Mouse (Mus musculus) heart, adult 11 months (tissue): ENCODE results near the gene Polr2e.
A peak's percentile ranks its signal among the peaks of the same experiment; 100 is the strongest.

Source experiments
- DNase-seq: peaks from one replicate; pipeline ENCODE4 v3.0.0; 2022

The Polr2e gene

DNA sequence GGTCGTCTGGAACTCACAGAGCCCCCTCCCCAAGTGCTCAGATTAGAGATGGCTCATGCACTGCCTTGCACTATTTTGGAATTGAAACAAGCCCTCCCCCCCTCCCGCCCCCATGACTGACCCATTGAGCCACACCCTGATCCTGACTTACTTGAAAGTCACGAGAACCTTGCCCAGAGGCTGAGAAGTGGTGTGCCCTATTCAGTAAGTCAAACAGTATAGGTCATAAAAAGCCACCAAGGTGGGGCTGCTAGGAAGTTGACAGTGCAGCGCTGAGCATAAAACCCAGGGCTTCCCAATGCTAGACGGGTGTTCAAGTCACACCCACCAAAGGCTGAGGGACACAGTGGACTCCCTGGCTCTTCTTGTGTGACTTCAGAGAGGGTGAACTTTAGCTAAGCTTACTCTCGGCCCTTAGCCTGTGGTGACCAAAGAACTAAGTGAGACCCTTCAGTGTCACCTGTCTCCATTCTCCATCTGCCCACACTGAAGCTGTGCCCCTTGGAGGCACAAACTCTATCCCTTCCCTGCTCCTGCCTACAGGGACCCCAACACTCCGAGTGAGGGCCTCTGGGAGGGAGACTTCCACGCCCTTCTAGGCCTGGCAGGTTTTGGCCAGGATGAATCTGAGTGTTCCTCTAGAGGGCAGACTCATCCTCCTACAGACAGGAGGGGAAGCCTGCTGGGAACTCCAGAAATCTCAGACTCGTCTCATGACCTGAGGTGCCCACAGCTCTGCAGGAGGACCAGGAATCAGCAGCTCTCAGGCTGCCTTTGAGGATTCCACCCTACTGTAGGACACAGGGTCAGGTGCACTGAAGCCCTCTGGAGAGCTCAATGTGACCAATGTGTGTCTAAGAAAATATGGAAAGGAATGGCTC, 5.8 kb downstream of the Polr2e start:
- DNase-seq, result peak; percentile 96

DNA sequence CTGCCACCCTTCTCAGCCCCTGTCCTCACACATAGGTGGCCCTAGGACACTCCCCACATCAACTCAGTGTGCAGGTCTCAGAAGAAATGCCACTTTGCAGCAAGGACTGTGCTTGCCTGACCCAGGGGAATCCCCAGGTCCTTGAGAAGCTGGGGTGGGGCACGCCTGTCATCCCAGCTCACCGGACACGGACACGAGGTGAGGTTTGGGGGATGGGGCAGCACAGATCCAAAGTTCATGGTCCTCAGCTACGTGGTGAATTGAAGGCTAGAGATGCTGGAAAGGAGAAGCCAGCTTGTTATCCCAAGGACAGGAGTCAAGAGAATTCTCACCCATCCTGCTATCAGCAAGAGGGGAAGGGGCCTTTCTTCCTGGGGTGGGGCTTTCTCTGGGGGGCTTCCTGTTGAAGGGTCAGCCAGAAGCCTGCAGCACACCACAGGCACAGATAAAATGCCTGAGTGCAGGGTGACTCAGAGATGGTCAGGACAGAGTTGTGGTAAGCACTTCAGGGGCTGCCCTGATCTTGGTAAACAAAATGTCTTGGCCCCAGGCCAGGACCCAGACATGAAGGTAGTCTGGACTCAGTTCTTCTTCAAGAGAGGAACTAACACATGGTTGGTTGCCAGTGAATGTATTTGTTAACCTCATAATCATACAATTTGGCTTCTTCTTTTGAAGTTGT, 6.7 kb downstream of the Polr2e start:
- DNase-seq, result peak; percentile 98

DNA sequence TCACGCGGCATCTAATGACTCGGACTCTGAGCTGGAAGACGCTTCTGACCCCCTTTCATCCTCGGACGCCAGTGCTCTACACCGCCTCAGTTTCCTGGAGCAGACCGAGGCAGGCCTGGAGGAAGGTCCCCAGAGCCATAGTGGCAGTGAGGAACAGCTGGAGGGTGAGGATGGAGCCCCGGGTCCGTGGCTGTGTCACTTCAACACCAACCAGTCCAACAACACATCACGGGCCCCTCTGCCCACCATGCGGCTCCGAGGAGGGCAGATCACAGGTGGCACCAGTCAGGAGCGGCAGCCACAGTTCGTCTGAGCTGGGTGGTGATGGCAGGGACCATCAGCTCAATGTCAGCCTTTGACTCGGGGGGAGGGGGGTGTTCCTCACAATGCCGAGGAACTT, 8.9 kb downstream of the Polr2e start:
- DNase-seq, result peak; percentile 91

DNA sequence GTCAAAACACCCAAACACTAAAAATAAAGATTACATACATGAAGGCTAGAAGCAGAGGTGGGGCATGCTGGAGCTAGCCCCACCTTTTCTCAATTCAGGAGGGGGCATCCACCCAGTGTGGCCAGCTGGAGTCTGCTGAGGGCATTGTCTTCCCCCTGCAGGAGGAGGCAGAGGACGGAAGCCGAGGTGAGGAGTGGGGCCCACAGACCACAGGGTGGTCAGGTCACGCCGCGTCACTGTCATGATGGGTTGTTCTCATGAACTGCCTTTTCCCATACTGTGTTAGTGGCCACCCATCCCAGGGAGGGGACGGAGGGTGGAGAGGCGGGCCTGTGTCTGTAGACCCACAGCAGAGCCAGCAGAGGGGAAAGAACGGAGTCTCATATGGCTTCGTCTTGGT, 9.4 kb downstream of the Polr2e start:
- no peak for DNase-seq

DNA sequence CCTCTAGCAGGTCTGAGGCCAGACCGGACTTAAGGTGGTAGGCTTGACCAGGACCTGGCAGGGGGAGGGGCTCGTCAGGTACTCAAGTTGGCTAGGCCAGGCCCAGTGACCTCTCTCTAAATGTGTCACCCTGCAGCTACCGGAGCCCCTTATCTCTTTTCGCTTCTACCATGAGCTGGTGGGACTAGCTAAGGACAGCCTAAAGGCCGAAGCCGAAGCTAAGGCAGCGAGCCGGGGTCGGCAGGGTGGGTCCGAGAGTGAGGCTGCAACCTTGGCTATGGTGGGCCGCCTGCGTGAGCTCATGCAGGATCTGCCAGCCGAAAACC, 11.1 kb downstream of the Polr2e start:
- DNase-seq, result peak; percentile 93

DNA sequence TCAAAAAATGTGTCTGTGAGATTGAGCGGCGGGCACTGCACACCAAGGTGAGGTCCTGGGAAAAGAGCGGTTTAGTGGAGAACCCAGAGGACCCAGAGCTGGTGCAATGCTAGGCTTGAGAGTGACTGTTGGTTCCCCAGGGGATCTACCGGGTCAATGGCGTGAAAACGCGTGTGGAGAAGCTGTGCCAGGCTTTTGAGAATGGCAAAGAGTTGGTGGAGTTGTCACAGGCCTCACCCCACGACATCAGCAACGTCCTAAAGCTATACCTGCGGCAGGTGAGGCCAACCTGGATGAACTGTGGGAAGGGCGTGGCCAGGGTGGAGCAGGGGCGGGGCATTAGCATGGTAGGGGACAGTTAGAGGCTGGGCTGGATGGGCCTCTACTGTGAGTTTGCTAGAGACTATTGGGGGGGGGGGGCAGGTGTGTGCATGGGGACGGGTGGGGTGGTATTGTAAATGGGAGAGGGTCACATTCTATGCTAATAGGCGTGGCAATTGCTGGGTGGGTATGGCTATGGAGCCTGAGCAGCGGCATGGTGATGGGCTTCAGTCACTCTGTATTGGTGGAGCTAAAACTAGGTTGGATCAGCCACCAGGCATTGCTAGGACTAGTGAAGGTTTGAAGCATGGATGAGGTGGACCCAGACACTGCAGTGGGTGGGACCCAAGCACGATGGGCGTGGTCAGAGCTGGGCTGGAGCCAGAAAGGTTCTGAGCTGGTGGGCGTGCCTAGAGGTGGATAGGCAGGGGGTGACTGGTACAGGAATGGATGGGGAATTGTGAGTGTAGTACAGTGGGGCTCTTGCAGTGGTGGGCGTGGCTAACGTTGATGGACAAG, 11.7 kb downstream of the Polr2e start:
- DNase-seq, result peak; percentile 93

DNA sequence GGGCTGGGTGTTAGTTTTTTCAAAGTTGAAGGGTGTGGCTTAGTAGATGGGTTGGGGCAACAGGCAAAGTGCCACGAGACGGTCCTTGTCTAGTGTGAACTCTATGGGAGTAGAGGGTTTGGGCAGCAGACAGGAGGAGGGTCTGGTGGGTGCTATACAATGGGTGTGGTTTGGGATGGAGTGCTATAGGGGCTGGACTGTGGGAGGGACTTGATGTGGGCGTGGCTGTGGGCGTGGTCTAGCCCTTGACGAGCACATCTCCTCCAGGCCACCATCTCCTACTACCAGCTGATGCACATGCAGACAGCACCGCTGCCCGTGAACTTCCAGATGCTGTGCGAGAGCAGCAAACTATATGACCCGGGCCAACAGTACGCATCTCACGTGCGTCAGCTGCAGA, 13.7 kb downstream of the Polr2e start:
- DNase-seq, result peak; percentile 94

DNA sequence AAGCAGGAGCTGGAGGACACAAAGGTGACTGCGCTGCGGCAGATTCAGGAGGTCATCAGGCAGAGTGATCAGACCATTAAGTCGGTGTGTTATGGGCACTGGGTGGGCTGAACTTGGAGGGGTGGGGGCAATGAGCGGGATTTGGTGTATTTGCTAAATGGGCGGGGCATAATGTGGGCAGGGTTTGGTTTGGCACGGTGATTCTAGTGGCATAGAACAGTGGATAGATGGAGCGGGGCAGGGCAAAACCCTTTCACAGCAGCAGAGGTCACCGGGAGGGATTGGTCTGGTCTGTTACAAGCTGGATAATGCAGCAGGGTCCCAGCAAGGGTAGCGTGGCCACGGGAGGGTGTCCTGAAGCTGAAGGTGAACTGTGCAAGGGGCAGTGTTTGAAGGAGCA, 14.1 kb downstream of the Polr2e start:
- DNase-seq, result peak; percentile 91

DNA sequence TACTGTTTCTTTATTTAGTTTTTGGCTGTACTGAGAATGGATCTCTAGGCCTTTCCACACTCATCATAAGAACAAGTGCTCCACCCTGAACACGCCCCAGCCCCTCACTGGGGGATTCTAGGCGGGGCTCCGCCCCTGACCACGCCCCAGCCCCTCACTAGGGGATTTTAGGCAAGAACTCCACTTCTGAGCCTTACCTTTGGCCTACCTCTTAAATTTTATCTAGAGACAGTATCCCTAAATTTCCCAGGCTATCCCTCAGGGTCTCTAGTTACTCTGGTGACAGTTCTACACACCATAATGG, 14.6 kb downstream of the Polr2e start:
- DNase-seq, result no peak

DNA sequence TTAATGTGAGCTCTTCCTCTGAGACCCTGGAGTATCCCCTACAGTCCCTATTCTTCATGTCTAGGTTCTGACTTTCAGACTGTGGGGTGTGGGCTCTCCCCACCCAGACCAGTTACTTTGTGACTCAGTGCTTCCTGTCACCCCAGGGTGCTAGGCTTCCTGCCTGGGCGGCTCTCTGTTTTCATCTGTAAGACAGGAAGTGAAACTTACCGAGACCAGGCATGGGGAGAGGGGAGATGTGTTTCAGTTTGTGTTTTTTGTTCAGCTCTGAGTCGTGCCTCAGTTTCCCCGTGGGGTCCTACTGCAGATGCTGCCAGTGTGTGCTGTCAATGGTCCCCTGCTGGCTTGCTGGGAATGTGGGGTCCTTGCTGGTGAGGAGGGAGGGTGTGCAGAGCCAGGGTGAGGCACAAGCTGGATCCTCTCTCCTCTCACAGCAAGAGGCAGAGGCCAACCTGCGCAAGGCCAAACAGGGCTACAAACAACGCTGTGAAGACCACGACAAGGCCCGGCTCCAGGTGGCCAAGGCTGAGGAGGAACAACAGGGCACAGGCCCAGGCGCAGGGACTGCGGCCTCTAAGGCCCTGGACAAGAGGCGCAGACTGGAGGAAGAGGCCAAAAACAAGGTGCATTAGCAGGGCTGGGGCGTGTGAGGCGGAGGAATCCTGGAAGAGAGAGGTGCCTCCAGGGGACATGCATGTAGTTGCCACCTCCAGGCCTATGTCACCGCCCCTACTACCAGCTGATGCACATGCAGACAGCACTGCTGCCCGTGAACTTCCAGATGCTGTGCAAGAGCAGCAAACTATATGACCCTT, 15.2 kb downstream of the Polr2e start:
- DNase-seq, result peak; percentile 96

DNA sequence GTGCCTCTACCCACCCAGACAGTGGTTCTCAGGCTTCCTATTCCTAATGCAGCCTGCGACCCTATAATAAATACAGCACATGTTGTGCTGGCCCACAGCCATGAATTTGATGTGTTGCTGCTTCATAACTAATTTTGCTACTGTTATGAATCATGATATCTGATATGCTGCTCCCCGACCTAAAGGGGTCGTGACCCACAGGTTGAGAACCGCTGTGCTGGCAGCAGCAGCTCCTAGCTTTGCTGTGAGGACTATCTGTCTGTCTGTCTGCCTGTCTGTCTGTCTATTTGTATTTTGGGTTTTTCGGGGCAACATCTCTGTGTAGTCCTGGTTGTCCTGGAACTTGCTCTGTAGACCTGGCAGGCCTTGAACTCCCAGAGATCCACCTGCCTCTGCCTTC, 15.8 kb downstream of the Polr2e start:
- no peak for DNase-seq

DNA sequence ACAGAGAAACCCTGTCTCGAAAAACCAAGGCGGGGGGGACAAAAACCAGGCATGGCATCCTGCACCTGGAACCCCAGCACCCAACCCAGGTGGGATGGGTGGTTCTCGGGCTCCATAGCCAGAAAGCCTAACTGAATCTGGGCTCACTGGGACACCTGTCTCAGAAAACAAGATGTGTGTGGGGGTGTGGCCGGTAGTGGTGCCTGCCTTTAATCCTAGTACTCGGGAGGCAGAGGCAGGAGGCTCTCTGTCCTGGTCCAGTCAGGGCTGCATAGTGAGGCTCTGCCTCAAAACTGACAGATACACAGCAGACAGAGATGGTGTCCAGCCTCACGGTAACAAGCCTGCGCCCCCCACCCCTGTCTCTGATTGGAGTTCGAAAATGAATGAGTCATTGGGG, 16.8 kb downstream of the Polr2e start:
- no peak for DNase-seq

DNA sequence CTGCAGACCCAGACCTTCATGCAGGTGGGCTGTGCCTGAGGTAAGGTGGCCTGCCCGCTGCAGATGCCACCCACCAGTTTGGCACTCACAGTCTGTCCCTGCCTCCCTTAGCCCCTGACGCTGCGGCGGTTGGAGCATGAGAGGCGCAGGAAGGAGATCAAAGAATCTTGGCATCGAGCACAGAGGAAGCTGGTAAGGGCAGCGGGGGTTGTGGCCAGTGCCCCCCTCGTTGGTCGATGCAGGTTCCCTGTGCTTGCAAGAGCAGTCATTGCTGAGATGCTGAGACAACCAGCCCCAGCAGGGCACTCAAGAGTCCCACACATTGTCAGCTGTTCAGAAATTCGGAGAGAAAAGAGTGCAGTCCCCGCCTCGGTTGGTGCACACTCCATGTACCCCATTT, 17.4 kb downstream of the Polr2e start:
- DNase-seq, result no peak

DNA sequence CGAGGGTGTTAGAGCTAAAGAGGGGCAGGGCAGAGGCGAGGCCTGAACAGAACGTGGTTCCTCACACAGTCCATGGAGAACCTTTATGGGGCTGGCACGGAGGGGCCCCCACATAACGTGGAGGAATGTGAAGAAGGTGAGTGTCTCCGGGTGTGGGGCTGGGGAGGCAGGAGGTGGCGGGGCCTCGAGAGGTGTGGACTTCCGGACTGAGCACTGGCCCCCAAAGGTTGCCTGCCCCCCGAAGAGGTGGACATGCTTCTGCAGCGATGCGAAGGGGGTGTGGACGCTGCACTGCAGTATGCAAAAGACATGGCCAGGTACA, 18.3 kb downstream of the Polr2e start:
- DNase-seq, result peak; percentile 93

DNA sequence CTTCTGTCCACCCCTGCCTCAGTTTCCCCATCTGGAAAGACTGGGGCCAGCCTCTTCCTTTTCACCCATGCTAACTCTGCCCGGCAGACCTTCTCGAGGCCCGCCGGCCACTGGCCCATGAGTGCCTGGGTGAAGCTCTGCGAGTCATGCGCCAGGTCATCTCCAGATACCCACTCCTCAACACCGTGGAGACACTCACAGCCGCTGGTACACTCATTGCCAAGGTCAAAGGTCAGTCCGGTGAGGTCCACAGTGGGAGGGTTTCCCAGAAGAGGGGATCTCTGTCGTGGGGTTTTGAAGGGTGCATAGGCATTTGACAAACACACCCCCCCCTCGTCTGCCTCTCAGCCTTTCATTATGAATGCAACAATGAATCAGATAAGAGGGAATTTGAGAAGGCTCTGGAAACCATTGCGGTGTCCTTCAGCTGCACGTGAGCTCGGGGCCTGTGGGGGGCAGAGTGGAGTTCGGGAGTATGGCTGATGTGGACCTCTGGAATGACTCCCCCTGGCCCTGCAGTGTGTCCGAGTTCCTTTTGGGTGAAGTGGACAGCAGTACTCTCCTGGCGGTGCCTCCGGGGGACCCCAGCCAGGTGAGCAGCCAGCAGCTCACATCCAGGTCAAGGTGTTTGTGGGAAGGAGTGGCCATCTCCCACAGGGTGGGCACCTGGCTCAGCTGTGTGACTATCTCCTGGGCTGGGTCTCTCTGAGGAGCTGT, 18.8 kb downstream of the Polr2e start:
- DNase-seq, result peak; percentile 92

DNA sequence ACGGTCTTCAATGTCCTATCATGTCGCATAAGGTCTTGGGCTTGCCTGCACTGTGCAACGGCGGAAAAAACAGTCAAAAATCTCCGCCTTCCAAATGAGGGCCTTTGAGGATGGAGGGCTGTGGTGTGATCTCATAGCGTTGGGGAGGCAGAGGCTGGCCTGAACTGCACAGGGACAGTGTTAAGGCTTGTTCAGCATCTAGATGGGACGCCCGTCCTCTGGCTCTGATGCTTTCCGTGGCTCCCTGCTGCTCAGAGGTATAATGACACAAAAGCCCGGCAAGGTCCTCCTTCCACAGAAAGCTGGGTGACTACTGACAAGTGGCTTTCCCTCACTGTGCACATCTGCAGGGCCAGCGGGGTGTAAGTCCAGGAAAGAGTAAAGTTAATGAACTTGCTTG, 19.4 kb downstream of the Polr2e start:
- DNase-seq, result no peak

DNA sequence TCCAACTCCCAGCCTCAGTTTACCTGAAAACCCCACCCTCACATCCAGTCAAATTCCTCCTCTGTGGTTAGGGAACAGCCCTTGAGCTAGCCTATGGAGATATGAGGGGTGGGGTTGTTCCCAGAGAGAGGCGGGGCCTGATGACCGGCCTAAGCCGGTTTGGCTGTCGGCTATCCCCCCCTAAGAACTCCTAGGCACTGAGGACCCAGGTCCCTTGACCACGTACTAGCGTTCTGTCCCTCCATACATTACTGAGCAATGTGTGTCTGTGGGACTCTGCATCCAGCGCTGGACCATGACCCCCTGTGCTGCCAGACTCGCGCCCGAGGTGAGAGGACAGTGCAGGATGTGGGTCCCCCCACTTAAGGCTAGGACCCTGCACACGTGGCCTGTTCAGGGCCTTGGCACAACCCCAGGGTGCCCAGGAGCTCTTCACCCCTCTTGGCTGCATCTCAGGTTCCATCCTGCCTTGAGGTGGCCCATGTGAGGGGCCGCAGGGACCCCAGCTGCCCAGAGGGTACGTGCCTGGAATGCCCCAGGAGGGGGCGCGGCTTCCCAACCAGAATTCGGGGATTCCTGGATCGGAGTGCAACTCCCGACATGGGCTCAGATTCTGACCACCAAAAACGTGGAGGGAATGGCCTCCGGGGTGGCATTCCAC, 20.0 kb downstream of the Polr2e start:
- peak; percentile 97 for DNase-seq

DNA sequence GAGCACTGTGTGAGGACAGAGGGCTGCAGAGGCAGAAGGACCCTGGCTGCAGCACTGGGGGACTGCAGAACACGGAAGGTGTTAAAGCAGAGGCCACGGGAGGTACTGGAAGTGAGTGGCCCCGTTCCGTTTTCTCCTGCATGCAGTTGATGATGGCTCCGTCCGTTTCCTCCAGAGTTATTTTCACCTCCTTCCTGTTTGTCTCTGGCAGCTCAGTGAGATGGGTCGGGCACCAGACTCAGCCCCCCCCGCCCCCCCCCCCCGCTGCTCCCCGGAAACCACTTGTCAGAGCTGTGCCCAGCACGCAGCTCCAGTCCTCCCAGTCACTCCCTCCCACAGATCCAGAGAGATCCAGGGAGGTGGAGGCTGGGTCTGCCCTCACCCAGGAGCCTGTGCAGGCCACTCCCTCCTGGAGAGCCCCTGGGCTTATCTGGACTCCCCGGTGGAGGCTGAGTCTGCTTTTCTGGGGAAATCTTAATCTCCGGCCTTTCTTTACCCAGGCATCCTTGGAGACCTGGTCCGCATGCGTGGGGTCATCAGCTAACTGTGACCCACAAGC, 20.8 kb downstream of the Polr2e start:
- peak; percentile 97 for DNase-seq

DNA sequence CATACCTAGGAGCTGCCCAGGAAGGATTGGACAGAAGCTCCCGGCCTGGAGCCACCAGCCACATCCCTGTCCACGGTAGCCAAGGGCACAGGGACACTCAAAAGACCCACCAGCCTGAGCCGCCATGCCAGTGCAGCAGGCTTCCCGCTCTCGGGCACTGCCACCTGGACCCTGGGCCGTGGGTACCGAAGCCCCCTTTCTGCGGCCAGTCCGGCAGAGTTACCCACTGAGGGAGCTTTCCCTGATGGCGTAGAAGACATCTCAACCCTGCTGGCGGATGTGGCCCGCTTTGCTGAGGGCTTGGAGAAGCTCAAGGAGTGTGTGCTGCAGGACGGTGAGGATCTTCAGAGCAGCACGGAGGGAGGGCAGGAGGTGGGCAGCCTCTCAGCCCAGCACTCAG, 21.8 kb downstream of the Polr2e start:
- peak; percentile 93 for DNase-seq

DNA sequence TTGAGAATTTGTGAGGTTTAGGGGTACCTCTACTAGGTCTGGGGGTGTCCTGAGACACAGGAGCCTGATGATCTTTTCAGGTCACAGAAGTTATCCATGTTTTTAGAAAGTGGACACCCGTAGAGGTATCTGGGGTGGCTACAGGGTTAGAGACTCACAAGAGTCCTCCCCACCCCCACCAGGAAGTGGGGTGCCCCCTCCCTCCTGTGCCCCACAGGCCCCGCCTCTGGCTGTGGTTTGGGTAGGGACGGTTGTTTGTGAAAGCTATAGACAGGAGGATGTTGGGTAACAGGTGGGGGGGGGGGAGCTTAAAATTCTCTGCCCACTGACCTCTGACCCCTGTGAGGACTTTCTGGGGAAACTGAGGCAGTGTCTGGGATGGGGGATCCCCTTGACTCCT, 22.2 kb downstream of the Polr2e start:
- peak; percentile 98 for DNase-seq

DNA sequence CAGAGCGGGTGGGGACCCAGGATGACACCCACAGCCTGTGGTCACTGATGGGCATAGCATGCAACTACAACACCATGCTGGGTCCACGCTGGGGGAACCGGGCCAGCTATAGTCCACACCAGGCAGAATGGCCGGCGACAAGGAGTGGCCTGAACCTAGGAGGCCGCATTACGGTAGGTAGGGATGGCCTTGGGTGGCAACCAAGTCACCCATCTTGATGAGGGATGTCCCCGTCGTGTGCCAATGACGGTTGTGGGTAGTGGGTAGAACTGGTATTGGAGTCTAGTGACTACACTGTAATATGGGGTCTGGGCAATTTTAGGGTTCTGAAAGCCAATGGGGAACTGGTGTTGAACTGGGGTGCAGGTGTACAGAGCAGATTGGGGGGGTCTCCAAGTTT, 22.7 kb downstream of the Polr2e start:
- DNase-seq, result peak; percentile 93

DNA sequence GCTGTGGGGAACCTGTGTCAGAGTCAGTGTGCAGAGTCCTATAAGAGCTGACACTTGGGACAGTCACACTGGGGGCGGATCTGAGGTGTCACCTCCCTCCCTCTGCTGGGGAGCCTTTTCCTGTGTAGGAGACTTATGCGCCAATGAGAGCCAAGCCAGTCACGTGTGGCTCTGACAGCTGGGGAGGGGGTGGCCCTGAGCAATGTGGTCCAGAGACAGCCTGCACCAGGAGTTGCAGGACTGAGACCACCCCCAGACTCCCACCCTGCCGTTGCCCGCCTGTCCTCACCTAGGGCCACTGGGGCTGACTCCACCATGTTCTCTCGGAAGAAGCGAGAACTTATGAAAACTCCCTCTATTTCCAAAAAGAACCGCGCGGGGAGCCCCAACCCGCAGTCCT, 23.1 kb downstream of the Polr2e start, which contains the start of gene Arhgap45:
Arhgap45 (plus strand) TSS at position 143 of the 400 bp plus-strand sequence.
- peak; percentile 98 for DNase-seq
